Mouse (Mus musculus) stomach, embryonic 14.5 days (tissue): Measurements from ENCODE around the gene Foxp4. TPM values are rescaled to one million over a fixed set of nuclear protein-coding genes. Genes with fewer than 3 reads are reported as not detected.

Experiments
- ATAC-seq: fragments of 200-750 bp; cut with Nextera tagmentation; 2 replicates; pipeline ENCODE4 v1.8.0; 2017; ENCODE audit warnings: low read depth, moderate TSS enrichment; ENCODE audit not compliant: insufficient number of reproducible peaks, insufficient read depth, low FRiP score
- H3K27ac ChIP-seq: fragments of 300-500 bp; sonication (generic); 2 replicates; pipeline ENCODE4 v1.5.1; 2014; ENCODE audit warnings: mild to moderate bottlenecking, low read length, moderate library complexity, mixed read lengths
- H3K27me3 ChIP-seq: fragments of 300-500 bp; sonication (generic); 2 replicates; pipeline ENCODE4 v1.6.1; 2014; ENCODE audit warnings: low read length, control low read depth, mixed read lengths; ENCODE audit not compliant: control insufficient read depth, insufficient read depth
- H3K36me3 ChIP-seq: fragments of 300-500 bp; sonication (generic); 2 replicates; pipeline ENCODE4 v1.6.1; 2014; ENCODE audit warnings: mild to moderate bottlenecking, control low read depth, low read length, moderate library complexity, mixed read lengths; ENCODE audit not compliant: control insufficient read depth, insufficient read depth
- H3K4me1 ChIP-seq: fragments of 300-500 bp; sonication (generic); 2 replicates; pipeline ENCODE4 v1.6.1; 2014; ENCODE audit warnings: low read length, control low read depth, mixed read lengths; ENCODE audit not compliant: control insufficient read depth, insufficient read depth
- H3K4me2 ChIP-seq: fragments of 300-500 bp; sonication (generic); replicated peaks from 2 replicates; pipeline ENCODE4 v1.6.1; 2014; ENCODE audit warnings: low read depth, low read length, control low read depth
- H3K4me3 ChIP-seq: fragments of 300-500 bp; sonication (generic); 2 replicates; pipeline ENCODE4 v1.5.1; 2014; ENCODE audit warnings: low read depth, low read length, control low read depth
- H3K9ac ChIP-seq: fragments of 300-500 bp; sonication (generic); replicated peaks from 2 replicates; pipeline ENCODE4 v1.6.1; 2014; ENCODE audit warnings: low read depth, mild to moderate bottlenecking, control low read depth, low read length, moderate library complexity, mixed read lengths
- H3K9me3 ChIP-seq: fragments of 300-500 bp; sonication (generic); 2 replicates; pipeline ENCODE4 v1.6.1; 2016; ENCODE audit warnings: low read depth, low read length, control low read depth; ENCODE audit not compliant: control insufficient read depth
- WGBS: fragments of 180-500 bp; shearing (Covaris S2); extraction: QIAGEN DNeasy Blood & Tissue Kit; methylation state at CpG from one replicate; pipeline ENCODE4 v1.1.7; 2014; 5-methylcytosine and 5-hydroxymethylcytosine counted together
- polyA plus RNA-seq: library from polyadenylated mRNA; unstranded; fragments of >200 nt; fragmentation: Nextera tagmentation; extraction: Ambion mirVana; gene quantifications from 2 replicates; pipeline ENCODE4 v1.2.1, GENCODE M21; 2014

Gene Foxp4
- polyA plus RNA-seq, 1 experiment from 2014 or later, result 43.3 TPM

DNA sequence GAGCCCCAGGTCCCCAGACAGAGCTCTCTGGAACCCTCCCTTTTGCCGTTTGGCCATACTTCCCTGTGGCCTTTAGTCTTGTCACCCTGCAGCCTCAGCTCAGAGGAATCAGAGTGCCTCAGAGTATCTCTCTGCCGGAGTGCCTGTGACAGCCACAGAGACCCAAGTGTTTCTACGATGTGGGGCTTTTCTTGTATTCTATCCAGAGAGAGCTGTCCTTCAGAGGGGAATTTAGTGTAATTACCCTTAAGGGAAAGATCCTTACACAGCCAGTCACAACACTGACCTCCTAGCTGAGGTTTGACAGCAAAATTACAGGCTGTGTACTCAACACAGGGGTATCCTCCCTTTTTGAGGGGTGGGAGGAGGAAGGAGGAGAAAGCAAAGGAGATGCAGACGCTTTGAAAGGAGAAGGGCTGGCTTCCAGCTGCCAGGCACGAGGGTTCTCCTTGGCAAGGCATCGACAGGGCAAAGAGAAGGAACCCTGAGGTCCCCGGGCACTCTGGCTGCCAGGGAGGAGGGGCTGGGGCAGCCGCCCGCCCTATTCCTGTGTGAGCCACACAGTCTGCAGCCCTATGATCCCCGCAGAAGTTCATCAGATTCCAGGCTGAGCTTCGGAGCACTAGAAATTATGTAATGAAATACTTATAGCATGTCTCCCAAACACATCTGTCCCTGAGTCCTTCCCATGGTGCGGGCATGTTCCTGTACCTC, 28.1 kb upstream of the Foxp4 start:
- no peaks in the 10 kb centered on the region for H3K27me3 ChIP-seq
- no peak overlapping the region for H3K9ac ChIP-seq
- peaks cover 17% of the 10 kb centered on the region for H3K4me1 ChIP-seq
- H3K36me3 ChIP-seq, result no peaks in the 10 kb centered on the region
- no peak for ATAC-seq
- no peaks in the 10 kb centered on the region for H3K9me3 ChIP-seq
- WGBS, result 19% methylated on average over 12 of the region's 12 CpGs
- H3K4me3 ChIP-seq, result no peak overlapping the region
- H3K27ac ChIP-seq, result no peak overlapping the region; the same call in 1 of the 2 replicates
- H3K4me2 ChIP-seq, result no peak overlapping the region

DNA sequence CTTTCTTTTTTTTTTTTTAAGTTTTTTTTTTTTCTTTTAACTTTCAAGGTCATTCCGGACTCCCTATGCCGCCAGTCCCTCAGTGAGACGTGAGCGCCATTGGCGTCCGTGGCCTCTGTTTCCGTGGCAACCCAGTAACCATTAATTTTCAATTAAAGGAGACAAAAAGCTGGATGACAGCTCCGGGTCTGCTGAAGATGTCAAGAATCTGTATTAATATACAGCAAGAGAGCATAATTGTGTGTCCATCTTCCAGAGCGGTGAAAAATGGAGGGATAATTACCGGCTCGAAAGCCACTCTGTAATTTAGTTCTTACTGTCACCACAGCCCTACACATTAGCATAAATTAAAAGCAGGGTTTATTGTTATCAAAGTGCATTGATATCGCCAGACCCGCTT, 27.0 kb upstream of the Foxp4 start:
- WGBS, result 54% methylated on average over 13 of the region's 13 CpGs
- H3K36me3 ChIP-seq, result no peaks in the 10 kb centered on the region
- H3K27ac ChIP-seq, result no peak overlapping the region
- no peak overlapping the region for H3K9ac ChIP-seq
- no peak overlapping the region for H3K4me2 ChIP-seq
- H3K27me3 ChIP-seq, result no peaks in the 10 kb centered on the region
- no peaks in the 10 kb centered on the region for H3K9me3 ChIP-seq
- H3K4me1 ChIP-seq, result peaks cover 22% of the 10 kb centered on the region
- H3K4me3 ChIP-seq, result no peak overlapping the region
- ATAC-seq, result no peak

DNA sequence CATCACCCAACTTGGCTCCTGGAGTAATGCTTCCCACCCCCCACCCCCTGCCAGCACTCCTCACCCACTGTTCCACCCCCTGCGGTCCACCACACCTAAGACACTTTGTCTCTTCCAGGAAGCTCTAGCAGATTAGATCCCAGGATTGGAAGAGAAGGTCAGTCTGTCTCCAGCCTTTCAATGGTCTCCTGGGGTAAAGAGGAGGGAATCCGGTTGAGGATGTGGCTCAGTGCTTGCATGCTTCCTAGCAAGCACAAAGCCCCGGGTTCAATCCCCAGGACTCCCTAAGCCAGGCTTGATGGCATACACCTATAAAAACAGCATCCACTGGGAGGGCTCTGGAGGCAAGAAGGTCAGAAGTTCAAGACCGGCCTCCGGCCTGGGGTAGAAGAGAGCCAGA, 26.4 kb upstream of the Foxp4 start:
- no peaks in the 10 kb centered on the region for H3K27me3 ChIP-seq
- H3K4me3 ChIP-seq, result no peak overlapping the region
- no peak overlapping the region for H3K4me2 ChIP-seq
- H3K9me3 ChIP-seq, result no peaks in the 10 kb centered on the region
- ATAC-seq, result no peak
- WGBS, result 83% methylated on average over 5 of the region's 5 CpGs
- H3K9ac ChIP-seq, result no peak overlapping the region
- H3K4me1 ChIP-seq, result peaks cover 22% of the 10 kb centered on the region
- no peak overlapping the region for H3K27ac ChIP-seq
- H3K36me3 ChIP-seq, result no peaks in the 10 kb centered on the region

DNA sequence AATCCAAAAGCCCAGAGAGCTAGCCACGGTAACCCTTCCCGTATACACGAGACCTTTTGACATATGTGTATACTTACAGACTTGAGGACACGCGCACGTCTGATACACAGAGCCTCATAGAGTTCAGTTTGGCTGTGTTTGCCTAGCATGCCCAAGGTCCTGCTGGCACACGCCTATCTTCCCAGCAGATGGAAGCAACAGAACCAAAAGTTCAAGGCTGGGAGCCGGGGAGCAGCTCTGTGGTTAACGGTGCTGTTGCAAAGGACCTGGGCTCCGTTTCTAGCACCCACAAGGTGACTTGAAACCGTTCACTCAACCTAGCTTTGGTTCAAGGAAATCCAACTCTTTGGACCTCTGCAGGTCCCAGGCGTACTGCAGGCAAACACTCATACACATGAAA, 25.0 kb upstream of the Foxp4 start:
- WGBS, result 90% methylated on average over 12 of the region's 12 CpGs

DNA sequence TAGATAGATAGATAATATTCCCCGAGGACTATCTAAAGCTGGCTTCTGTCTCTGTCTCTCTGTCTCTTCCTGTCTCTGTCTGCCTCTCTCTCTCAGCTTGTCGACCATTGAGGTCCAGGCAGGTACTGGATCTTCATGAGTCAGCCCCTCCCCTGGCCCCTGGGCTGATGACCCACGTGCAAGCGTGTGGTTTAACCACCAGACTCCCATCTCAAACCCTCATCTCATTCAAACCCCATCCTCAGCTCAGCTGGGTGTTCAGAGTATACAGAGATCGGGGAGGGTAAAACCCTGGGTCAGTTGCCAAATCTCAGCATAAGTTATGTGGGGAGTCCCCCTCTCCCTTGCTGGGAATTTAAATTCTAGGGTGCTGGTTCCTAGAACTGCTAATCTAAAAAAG, 24.3 kb upstream of the Foxp4 start:
- Histone ChIP-seq H3K36me3 (no peaks in the 10 kb centered on the region), H3K9ac (no peak overlapping the region), H3K4me3 (no peak overlapping the region), H3K27me3 (no peaks in the 10 kb centered on the region), H3K4me1 (peaks cover 19% of the 10 kb centered on the region), H3K4me2 (no peak overlapping the region), H3K27ac (no peak overlapping the region), H3K9me3 (no peaks in the 10 kb centered on the region)
- ATAC-seq, result no peak
- 63% methylated on average over 5 of the region's 5 CpGs for WGBS

More for the DNA sequence above, 25.0 kb upstream of the Foxp4 start:
- H3K9ac ChIP-seq, result no peak overlapping the region
- H3K4me3 ChIP-seq, result no peak overlapping the region
- H3K36me3 ChIP-seq, result no peaks in the 10 kb centered on the region
- no peak overlapping the region for H3K27ac ChIP-seq
- no peaks in the 10 kb centered on the region for H3K9me3 ChIP-seq
- ATAC-seq, result no peak
- H3K27me3 ChIP-seq, result no peaks in the 10 kb centered on the region
- no peak overlapping the region for H3K4me2 ChIP-seq
- peaks cover 19% of the 10 kb centered on the region for H3K4me1 ChIP-seq

DNA sequence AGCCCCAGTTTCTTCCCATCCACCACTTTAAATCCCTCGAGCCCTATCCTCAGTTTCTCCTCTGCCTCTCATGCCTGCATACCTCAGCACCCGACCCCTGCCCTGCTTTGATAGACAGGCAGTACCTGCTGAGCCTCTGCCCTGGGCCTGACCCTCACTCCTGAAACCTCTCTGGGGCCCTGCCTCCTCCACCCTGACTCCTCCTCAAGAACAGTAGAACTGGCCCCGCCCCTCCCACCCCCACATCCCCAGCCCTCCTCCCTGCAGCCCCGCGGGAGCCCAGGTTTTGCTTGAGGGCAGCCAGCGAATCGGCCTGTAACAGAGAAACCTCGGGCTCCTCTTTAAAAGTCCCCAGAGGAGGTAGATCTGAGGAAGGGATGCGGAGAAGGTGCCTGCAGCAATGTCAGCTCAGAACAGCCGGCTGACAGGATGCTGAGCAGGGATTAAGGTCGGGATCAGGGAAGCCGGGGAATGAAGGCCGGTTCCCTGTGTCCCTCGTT, 22.5 kb upstream of the Foxp4 start:
- Histone ChIP-seq H3K4me1 (peaks cover 7% of the 10 kb centered on the region; the same call in 1 of the 2 replicates), H3K9me3 (no peaks in the 10 kb centered on the region), H3K4me3 (no peak overlapping the region), H3K27ac (peak overlapping the region; percentile 29; the same call in 1 of the 2 replicates), H3K9ac (no peak overlapping the region), H3K4me2 (peak overlapping the region; percentile 33), H3K27me3 (no peaks in the 10 kb centered on the region), H3K36me3 (no peaks in the 10 kb centered on the region)
- WGBS, result 6% methylated on average over 14 of the region's 14 CpGs
- peak; percentile 80 for ATAC-seq

DNA sequence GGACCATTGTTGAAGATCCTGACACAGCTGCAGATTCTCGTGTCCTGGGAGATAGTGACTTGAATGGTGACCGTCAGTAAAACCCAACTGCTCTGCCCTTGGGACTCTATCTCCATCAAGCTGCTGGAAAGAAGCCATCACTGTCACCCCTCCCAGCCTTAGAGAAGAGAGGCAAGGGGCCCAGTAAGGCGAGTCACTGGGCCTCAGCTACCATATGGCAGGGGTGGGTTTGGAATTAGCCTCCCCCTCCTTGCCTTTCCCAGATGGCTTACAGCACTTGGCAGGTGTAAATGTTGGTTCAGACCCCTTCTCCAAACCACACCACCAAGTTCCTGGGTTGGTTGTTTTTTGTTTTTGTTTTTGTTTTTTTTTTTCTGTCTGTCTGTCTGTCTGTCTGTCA, 21.7 kb upstream of the Foxp4 start:
- H3K27me3 ChIP-seq, result no peaks in the 10 kb centered on the region
- no peaks in the 10 kb centered on the region for H3K9me3 ChIP-seq
- WGBS, result 75% methylated on average over 3 of the region's 3 CpGs
- no peak overlapping the region for H3K4me3 ChIP-seq
- H3K4me1 ChIP-seq, result peaks cover 6% of the 10 kb centered on the region; the same call in 1 of the 2 replicates
- no peaks in the 10 kb centered on the region for H3K36me3 ChIP-seq
- no peak for ATAC-seq
- H3K9ac ChIP-seq, result no peak overlapping the region
- H3K27ac ChIP-seq, result no peak overlapping the region
- H3K4me2 ChIP-seq, result no peak overlapping the region

DNA sequence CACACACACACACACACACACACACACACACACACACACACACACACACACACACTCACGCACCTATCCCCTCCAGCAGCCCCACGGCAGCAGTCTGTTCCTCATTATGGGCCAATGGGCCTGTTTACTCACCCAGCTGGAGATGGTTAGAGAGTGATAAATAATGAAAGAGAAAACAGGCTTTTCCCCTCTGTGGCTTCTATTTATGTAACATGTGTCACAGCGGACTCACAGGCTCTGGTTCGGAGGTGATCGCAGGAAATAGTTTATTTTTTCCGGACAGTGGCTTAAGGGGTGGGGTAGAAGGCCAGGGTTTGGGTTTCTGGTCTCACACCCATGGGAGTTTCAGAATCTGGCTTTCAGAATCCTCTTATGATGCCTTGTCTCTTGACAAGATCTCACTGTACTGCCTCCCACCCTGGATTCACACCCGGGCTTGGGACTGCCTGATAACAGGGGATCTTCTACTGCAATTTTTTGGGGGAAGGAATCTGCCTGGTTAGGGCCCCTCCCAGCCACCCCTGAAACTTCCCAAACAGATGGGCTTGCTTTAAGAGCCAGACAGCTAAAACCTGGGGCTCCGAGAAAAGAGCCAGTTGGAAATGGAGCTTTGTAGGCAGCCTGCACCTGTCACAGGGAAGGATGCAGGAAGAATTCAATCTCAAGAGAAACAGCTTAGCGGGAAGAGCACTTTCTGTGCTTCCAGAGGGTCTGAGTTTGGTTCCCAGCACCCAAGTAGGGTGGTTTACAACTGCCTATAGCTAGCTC, 18.8 kb upstream of the Foxp4 start:
- H3K9me3 ChIP-seq, result no peaks in the 10 kb centered on the region
- 38% methylated on average over 9 of the region's 9 CpGs for WGBS
- no peak overlapping the region for H3K27ac ChIP-seq
- peaks cover 6% of the 10 kb centered on the region; the same call in 1 of the 2 replicates for H3K4me1 ChIP-seq
- ATAC-seq, result no peak
- H3K4me2 ChIP-seq, result no peak overlapping the region
- no peak overlapping the region for H3K9ac ChIP-seq
- no peak overlapping the region for H3K4me3 ChIP-seq
- no peaks in the 10 kb centered on the region for H3K27me3 ChIP-seq
- H3K36me3 ChIP-seq, result no peaks in the 10 kb centered on the region
